Mouse (Mus musculus): ENCODE results near the gene Proca1. TPM values are rescaled to one million over a fixed set of nuclear protein-coding genes. Genes with fewer than 3 reads are reported as not detected.
"Not testable (repeated sequence)": the region's sequence is repeated elsewhere in the genome, so short reads cannot be mapped to it uniquely, and the experiment has no call there.

Proca1 gene
- total RNA-seq, 2 experiments from 2014 or later, result 3.6 to 5.7 TPM

GRCm38 (mm10) chr11:78182961-78183844 lies 10.0 kb upstream of the Proca1 start, which contains the start of gene Rpl23a:
Gene Rpl23a (minus strand): TSS chr11:78183584.
- DNase-seq, result peak; percentile 85 to 88

GRCm38 (mm10) chr11:78183884-78184514 lies 9.2 kb upstream of the Proca1 start:
- DNase-seq, result no peak

GRCm38 (mm10) chr11:78184702-78185101 lies 8.5 kb upstream of the Proca1 start:
- not testable (repeated sequence) for DNase-seq

- peak; percentile 77 to 82 for DNase-seq
These were observed 4.6 kb upstream of the Proca1 start, which contains the start of gene Rab34 for GRCm38 (mm10) chr11:78188331-78189233. Gene Rab34 (plus strand): TSS chr11:78188430.

GRCm38 (mm10) chr11:78189234-78190040 lies 3.8 kb upstream of the Proca1 start:
- DNase-seq, result peak; percentile 72 to 74

GRCm38 (mm10) chr11:78190041-78190440 lies 3.2 kb upstream of the Proca1 start:
- DNase-seq, result no peak

GRCm38 (mm10) chr11:78194411-78195100 lies 1.4 kb downstream of the Proca1 start:
- DNase-seq, result no peak

- no peak for DNase-seq
These were observed 2.1 kb downstream of the Proca1 start for GRCm38 (mm10) chr11:78195101-78195863.

- DNase-seq, result no peak
These were observed 9.2 kb downstream of the Proca1 start for GRCm38 (mm10) chr11:78202372-78202771.

GRCm38 (mm10) chr11:78204287-78204686 lies 11.1 kb downstream of the Proca1 start:
- no peak for DNase-seq

GRCm38 (mm10) chr11:78205361-78206206 lies 12.4 kb downstream of the Proca1 start:
- no peak for DNase-seq

- DNase-seq, result no peak
These were observed 14.0 kb downstream of the Proca1 start for GRCm38 (mm10) chr11:78207190-78207589.

- no peak for DNase-seq
These were observed 16.7 kb downstream of the Proca1 start for GRCm38 (mm10) chr11:78209886-78210285.

GRCm38 (mm10) chr11:78210615-78211014 lies 17.4 kb downstream of the Proca1 start:
- no peak for DNase-seq

GRCm38 (mm10) chr11:78211513-78211912 lies 18.3 kb downstream of the Proca1 start:
- DNase-seq, result no peak

- DNase-seq, result no peak
These were observed 20.1 kb downstream of the Proca1 start for GRCm38 (mm10) chr11:78213086-78213817.

- peak in 1 of 2 experiments; percentile 24 for DNase-seq
These were observed 22.6 kb downstream of the Proca1 start for GRCm38 (mm10) chr11:78215709-78216317.

GRCm38 (mm10) chr11:78223586-78223985 lies 30.4 kb downstream of the Proca1 start:
- no peak for DNase-seq
